Mouse (Mus musculus): ENCODE measurements around the gene Alcam. TPM values are rescaled to one million over a fixed set of nuclear protein-coding genes. Genes with fewer than 3 reads are reported as not detected.

Gene Alcam
- polyA plus RNA-seq, 1 experiment from 2014 or later: 11.9 TPM

DNA sequence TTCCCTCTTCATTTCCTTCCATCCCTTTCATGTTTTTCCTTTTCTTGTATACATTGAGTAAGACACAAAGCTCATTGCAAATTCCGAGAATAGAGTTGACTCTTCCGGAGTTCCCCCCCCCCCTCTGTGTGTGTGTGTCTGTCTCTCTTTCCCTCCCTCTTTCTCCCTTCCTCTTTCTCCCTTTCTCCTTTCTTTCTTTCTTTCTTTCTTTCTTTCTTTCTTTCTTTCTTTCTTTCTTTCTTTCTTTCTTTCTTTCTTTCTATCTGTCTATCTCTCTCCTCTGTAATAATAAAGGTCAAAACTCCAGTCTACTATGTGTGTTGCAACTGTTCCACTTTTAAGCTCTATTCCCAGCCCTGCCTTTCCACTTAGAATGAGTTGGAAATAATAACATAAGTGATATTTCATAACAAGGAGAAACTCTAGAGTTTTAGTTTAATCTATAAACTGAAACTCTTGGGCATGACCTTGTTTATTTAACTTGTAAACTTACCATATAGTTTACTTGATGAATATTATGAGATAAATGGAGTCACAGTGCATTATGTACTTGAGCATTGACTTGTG is 110.3 kb downstream of the Alcam start:
- Histone ChIP-seq H3K9me3 (no peaks in the 10 kb centered on the region), H3K4me3 (no peak overlapping the region), H3K4me1 (peaks cover 17% of the 10 kb centered on the region), H3K27ac (replicated peaks) (no peak overlapping the region), H3K36me3 (no peaks in the 10 kb centered on the region), H3K9ac (no peak overlapping the region), H3K27me3 (replicated peaks) (no peaks in the 10 kb centered on the region), H3K4me2 (peak overlapping the region; percentile 35)
- 27% methylated on average over 2 of the region's 2 CpGs for WGBS
- no peak for ATAC-seq (ENCODE audit: extremely low read depth, insufficient number of reproducible peaks, low FRiP score, low TSS enrichment)

DNA sequence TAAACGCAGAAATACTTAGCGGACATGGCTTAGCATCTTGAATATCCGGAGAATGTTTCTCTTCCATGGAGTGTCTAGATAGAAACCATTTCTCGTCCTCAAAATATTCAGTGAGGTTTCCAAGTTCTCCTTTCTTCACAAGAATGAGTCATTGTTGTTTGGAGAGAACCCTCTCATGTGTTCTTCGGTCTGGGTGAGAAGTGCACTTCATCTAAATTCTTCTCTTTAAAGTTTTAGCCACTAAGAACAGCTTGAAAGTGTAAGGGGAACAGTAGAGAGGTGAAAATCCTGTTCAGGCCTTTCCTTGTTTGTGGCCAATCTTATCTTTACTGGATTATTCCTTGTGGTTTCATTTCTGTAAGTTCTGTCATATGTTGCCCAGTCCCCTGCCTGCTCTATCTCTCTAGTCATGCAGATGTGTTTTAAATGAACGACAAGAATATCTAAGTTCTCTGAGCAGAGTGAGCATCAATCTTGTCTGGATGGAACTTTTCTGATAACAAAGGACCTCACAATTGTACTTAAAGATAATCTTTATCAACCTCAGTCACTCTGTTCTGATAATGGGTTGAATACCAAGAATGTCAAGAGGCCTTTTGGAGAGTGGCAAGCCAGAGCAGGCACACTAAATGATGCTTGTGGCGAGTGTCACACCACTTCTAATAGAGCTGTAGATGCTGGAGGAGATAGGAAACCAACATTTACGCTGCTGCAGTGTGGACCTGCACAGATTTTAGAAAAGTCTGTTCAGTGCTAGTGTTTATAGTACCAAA is 111.0 kb downstream of the Alcam start:
- no peak for ATAC-seq (ENCODE audit: extremely low read depth, insufficient number of reproducible peaks, low FRiP score, low TSS enrichment)
- WGBS: 36% methylated on average over 8 of the region's 8 CpGs
- H3K4me2 ChIP-seq: peak overlapping the region; percentile 35

DNA sequence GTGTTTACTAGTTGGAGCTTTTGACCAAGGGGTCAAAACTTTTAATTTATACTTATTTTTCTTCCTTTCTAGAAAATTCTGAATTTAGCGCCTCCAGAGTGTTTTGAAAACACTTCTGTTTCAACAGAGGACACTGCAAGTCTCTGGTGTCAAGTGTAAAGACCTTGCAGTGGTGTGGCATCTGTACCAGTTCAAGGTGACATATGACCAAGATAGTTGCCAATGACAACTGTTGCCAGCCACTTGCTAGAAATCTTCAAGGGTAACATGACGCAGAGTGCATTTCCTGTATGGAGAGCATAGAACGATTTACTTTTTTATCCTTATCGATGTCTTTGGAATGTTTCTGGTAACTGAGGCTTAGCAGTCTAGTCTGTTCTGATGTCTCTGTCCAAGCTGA is 119.8 kb downstream of the Alcam start:
- no peaks in the 10 kb centered on the region for H3K9me3 ChIP-seq
- H3K36me3 ChIP-seq: no peaks in the 10 kb centered on the region
- no peak overlapping the region for H3K9ac ChIP-seq
- peak overlapping the region; percentile 44 for H3K27ac ChIP-seq (replicated peaks)
- no peaks in the 10 kb centered on the region for H3K27me3 ChIP-seq (replicated peaks)
- no peak for ATAC-seq (ENCODE audit: extremely low read depth, insufficient number of reproducible peaks, low FRiP score, low TSS enrichment)
- H3K4me2 ChIP-seq: no peak overlapping the region; the same call in 1 of the 2 replicates
- peaks cover 33% of the 10 kb centered on the region for H3K4me1 ChIP-seq
- no peak overlapping the region for H3K4me3 ChIP-seq
- WGBS: 34% methylated on average over 4 of the region's 4 CpGs

More for the DNA sequence above, 111.0 kb downstream of the Alcam start:
- H3K36me3 ChIP-seq: no peaks in the 10 kb centered on the region
- H3K9me3 ChIP-seq: no peaks in the 10 kb centered on the region
- H3K27me3 ChIP-seq (replicated peaks): no peaks in the 10 kb centered on the region
- no peak overlapping the region for H3K9ac ChIP-seq
- H3K27ac ChIP-seq (replicated peaks): no peak overlapping the region; the same call in 1 of the 2 replicates
- H3K4me3 ChIP-seq: no peak overlapping the region
- H3K4me1 ChIP-seq: peaks cover 16% of the 10 kb centered on the region

DNA sequence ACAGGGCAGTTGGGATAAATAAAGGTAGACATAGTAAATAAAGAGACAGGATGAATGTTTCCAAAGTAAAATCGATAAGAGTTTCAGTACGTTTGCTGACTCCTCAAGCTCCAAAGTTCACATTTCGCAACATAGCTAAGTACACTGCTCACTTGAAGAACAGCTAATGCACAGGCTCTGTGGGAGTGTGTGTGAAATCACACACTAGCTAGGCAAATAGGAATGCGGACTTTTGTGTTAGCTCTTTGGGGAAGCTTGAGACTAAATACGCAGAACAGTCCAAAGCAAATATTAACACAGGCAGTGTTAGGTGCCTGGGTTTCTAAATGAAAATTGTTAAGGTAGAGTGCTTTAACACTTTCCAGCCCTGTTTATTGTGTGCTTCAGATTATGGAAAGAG is 120.2 kb downstream of the Alcam start:
- ATAC-seq (ENCODE audit: extremely low read depth, insufficient number of reproducible peaks, low FRiP score, low TSS enrichment): no peak
- 69% methylated on average over 5 of the region's 5 CpGs for WGBS

DNA sequence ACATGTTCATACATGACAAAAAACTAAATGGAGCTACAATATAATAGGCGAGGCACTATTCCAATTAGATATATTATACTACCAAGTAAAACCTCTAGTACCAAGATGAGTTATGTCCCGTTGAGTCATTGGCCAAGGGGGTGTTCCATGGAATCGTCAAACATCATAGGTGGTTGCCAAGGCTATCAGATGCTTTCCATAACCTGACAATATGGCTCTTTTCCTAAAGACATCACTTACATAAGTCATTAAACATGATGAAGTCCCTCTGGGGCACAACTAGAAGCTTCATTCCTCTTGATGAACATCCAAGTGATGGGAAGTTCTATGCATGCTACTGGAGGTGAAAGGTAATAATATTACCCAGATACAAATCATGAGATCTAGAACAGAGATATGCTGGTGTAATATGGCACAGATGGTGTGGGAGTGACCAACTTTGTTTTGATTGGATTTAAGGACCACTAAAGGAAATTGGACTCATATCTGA is 122.5 kb downstream of the Alcam start:
- H3K9me3 ChIP-seq: no peaks in the 10 kb centered on the region
- H3K27ac ChIP-seq (replicated peaks): no peak overlapping the region
- 73% methylated on average over 3 of the region's 3 CpGs for WGBS
- no peak overlapping the region for H3K4me2 ChIP-seq
- H3K9ac ChIP-seq: no peak overlapping the region
- H3K4me1 ChIP-seq: peaks cover 33% of the 10 kb centered on the region
- no peak for ATAC-seq (ENCODE audit: extremely low read depth, insufficient number of reproducible peaks, low FRiP score, low TSS enrichment)
- H3K36me3 ChIP-seq: no peaks in the 10 kb centered on the region
- no peak overlapping the region for H3K4me3 ChIP-seq
- no peaks in the 10 kb centered on the region for H3K27me3 ChIP-seq (replicated peaks)

More for the DNA sequence above, 120.2 kb downstream of the Alcam start:
- H3K9ac ChIP-seq: no peak overlapping the region
- H3K27ac ChIP-seq (replicated peaks): peak overlapping the region; percentile 39; the same call in 1 of the 2 replicates
- no peaks in the 10 kb centered on the region for H3K9me3 ChIP-seq
- H3K4me2 ChIP-seq: no peak overlapping the region
- no peak overlapping the region for H3K4me3 ChIP-seq
- H3K36me3 ChIP-seq: no peaks in the 10 kb centered on the region
- H3K27me3 ChIP-seq (replicated peaks): no peaks in the 10 kb centered on the region
- peaks cover 33% of the 10 kb centered on the region for H3K4me1 ChIP-seq

DNA sequence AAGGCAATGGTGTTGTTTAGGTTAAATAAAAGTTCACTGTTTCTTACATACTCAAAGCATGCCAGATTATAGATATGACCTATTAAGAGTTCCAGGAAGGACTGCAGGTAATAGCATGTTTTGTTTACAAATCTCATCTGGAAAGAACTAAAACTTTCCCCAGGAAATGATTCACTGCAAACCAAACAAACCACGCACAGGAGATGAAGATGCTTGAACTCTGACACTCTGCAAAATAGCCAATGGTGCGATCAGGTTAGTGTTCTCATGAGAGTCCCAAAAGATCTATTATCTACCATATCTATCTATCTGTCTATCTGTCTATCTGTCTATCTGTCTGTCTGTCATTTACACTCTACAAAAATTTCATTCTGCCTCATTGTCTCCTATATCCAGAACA is 124.5 kb downstream of the Alcam start:
- Histone ChIP-seq H3K27me3 (replicated peaks) (no peaks in the 10 kb centered on the region), H3K4me2 (no peak overlapping the region), H3K9ac (no peak overlapping the region), H3K36me3 (no peaks in the 10 kb centered on the region), H3K9me3 (no peaks in the 10 kb centered on the region), H3K4me3 (no peak overlapping the region), H3K4me1 (peaks cover 14% of the 10 kb centered on the region), H3K27ac (replicated peaks) (no peak overlapping the region)
- WGBS: 58% methylated on average over 2 of the region's 2 CpGs
- ATAC-seq (ENCODE audit: extremely low read depth, insufficient number of reproducible peaks, low FRiP score, low TSS enrichment): no peak

DNA sequence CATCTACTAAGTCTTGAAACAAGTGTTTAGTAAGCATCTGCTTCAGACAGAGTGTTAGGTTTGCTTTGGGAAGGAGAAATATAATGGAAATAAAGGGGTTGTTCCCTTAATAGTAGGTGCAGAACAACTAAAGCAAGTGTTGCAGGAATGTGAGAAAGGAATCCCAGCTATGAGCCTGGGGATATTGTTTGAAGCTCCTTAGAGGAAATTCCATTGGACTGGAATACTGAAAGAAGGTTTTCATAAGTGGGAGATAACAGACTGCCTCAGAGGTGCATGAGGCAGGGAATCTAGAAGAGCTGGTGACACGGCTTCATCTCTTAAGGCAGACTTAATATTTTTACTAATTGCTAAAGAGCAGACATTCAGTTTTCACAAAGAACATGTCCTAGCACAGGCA is 134.6 kb downstream of the Alcam start:
- H3K9me3 ChIP-seq: no peaks in the 10 kb centered on the region
- no peak overlapping the region for H3K4me3 ChIP-seq
- no peak overlapping the region for H3K27ac ChIP-seq (replicated peaks)
- no peaks in the 10 kb centered on the region for H3K36me3 ChIP-seq
- WGBS: 18% methylated on average over 1 of the region's 1 CpGs
- H3K27me3 ChIP-seq (replicated peaks): no peaks in the 10 kb centered on the region
- H3K9ac ChIP-seq: no peak overlapping the region
- ATAC-seq (ENCODE audit: extremely low read depth, insufficient number of reproducible peaks, low FRiP score, low TSS enrichment): no peak
- no peak overlapping the region for H3K4me2 ChIP-seq
- peaks cover 12% of the 10 kb centered on the region for H3K4me1 ChIP-seq

DNA sequence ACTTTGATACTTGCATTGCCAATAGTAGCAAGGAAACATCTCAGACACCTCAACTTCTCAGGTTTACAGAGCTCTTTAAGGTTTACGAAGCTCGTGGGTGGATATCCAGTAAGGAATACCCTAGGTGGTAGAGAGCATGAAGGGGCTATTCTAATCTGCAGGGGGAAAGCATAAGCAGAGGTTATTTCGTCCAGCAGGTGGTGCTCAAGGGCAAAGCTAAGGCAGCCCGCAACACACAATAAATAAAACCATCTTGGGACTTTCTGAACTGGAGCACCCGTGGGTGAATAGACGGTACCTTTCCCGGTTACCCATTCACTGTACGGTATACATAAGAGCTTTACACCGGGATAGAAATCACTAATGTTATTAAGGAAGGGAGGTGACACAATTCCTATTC is 142.8 kb downstream of the Alcam start:
- peak overlapping the region; percentile 61; the same call in 1 of the 2 replicates for H3K9ac ChIP-seq
- H3K4me1 ChIP-seq: no peaks in the 10 kb centered on the region
- H3K4me3 ChIP-seq: peak overlapping the region; percentile 39
- H3K27me3 ChIP-seq (replicated peaks): no peaks in the 10 kb centered on the region
- H3K36me3 ChIP-seq: no peaks in the 10 kb centered on the region
- H3K27ac ChIP-seq (replicated peaks): no peak overlapping the region
- H3K4me2 ChIP-seq: peak overlapping the region; percentile 66
- ATAC-seq (ENCODE audit: extremely low read depth, insufficient number of reproducible peaks, low FRiP score, low TSS enrichment): no peak
- H3K9me3 ChIP-seq: no peaks in the 10 kb centered on the region
- WGBS: 19% methylated on average over 9 of the region's 9 CpGs

DNA sequence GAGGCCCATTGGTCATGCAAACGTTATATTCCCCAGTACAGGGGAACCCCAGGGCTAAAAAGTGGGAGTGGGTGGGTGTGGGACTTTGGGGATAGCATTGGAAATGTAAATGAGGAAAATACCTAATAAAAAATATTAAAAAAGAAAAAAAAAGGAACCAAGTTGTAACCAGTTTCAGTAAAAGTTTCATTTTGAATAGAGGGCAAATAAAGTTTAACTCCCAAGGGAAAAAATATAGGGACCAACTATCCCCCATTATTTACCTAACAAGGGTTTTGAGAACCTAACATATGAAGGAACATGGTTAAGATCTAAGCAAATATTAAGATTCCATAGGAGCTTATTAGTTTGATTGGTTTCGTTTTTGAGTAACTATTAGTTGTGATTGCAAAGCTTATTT is 146.9 kb downstream of the Alcam start:
- no peak overlapping the region for H3K27ac ChIP-seq (replicated peaks)
- H3K36me3 ChIP-seq: no peaks in the 10 kb centered on the region
- WGBS: 69% methylated on average over 2 of the region's 2 CpGs
- H3K27me3 ChIP-seq (replicated peaks): no peaks in the 10 kb centered on the region
- H3K4me1 ChIP-seq: no peaks in the 10 kb centered on the region
- H3K4me2 ChIP-seq: no peak overlapping the region
- ATAC-seq (ENCODE audit: extremely low read depth, insufficient number of reproducible peaks, low FRiP score, low TSS enrichment): no peak
- no peak overlapping the region for H3K4me3 ChIP-seq
- no peak overlapping the region for H3K9ac ChIP-seq
- H3K9me3 ChIP-seq: no peaks in the 10 kb centered on the region

DNA sequence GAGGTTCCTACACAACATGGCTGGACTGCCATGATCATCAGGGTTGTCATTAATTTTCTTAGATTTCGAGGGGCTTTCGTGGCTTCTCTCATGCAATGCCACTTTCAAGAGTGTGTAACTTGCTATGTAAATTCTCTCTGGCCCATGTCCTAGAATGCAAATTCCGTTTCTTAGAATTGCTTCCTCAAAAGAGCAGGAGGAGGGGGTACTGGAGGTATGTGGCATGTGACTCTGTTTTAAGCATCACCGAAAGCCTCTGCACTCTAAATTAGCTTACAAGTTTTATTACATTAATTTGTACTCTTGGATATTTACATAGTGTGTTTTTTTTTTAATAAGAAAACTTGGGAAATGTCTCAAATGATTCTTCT is 150.4 kb downstream of the Alcam start:
- Histone ChIP-seq H3K4me1 (no peaks in the 10 kb centered on the region), H3K4me2 (no peak overlapping the region), H3K9me3 (no peaks in the 10 kb centered on the region), H3K27ac (replicated peaks) (no peak overlapping the region), H3K9ac (no peak overlapping the region), H3K27me3 (replicated peaks) (no peaks in the 10 kb centered on the region), H3K36me3 (no peaks in the 10 kb centered on the region), H3K4me3 (no peak overlapping the region)
- no peak for ATAC-seq (ENCODE audit: extremely low read depth, insufficient number of reproducible peaks, low FRiP score, low TSS enrichment)
- WGBS: 85% methylated on average over 4 of the region's 4 CpGs

DNA sequence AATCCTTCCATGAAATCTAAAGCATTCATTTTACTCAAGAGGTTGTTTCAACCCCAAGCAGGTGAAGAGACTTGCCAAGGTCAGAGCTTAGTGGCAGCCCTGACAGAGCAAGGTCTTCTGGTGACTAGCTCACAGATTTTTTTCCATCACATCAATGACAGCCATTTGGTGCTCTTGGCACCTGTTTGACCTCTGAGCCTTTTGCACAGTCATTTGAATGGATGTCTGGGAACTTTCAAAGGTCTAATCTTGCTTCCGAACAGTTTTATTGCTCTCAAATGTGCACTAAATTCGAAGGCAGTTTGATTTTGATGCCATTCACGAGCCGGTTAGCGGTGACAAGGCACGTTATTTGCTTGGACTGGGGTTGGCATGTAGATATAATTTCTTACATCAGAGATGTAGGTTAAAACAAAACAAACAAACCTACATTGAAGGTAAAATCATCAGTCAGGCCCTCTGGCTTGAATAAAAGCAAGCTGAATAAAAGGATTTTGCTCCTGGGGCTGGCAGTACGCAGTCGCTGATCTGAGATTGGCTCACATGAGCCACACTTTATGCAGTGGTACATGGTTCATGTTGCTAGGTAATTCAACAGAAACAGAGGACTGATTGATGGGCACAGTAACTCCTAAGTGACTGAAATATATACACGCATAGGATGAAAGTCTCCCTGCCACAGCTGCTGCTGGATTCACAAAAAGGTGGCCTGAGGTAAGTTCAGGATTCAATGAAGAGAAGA is 150.9 kb downstream of the Alcam start:
- no peak overlapping the region for H3K9ac ChIP-seq
- no peak overlapping the region for H3K4me3 ChIP-seq
- 76% methylated on average over 9 of the region's 9 CpGs for WGBS

More for the DNA sequence above, 150.9 kb downstream of the Alcam start:
- ATAC-seq (ENCODE audit: extremely low read depth, insufficient number of reproducible peaks, low FRiP score, low TSS enrichment): no peak
- no peak overlapping the region for H3K4me2 ChIP-seq
- no peak overlapping the region for H3K27ac ChIP-seq (replicated peaks)
- no peaks in the 10 kb centered on the region for H3K27me3 ChIP-seq (replicated peaks)
- no peaks in the 10 kb centered on the region for H3K4me1 ChIP-seq
- no peaks in the 10 kb centered on the region for H3K36me3 ChIP-seq
- H3K9me3 ChIP-seq: no peaks in the 10 kb centered on the region

All from heart, embryonic 13.5 days (tissue).